Mouse (Mus musculus): ENCODE measurements around the gene Ddah2.

GRCm38 (mm10) chr17:35023221-35023620, 35.6 kb upstream of the Ddah2 start:
- TF ChIP-seq CTCF (IDR thresholded peaks at IDR 0.05; ENCODE audit: low read depth, low read length): no peak
- no peak for TF ChIP-seq GATA1 (IDR thresholded peaks at IDR 0.05; ENCODE audit: borderline replicate concordance, low read length)
- no peak for TF ChIP-seq TAL1 (conservative IDR thresholded peaks at IDR 0.05; ENCODE audit: low read depth, low read length)
- no peak for TF ChIP-seq POLR2AphosphoS5 (IDR thresholded peaks at IDR 0.05; ENCODE audit: insufficient replicate concordance, low read depth, low read length)
